Mouse (Mus musculus) midbrain, embryonic 13.5 days (tissue): ENCODE results near the gene Ubn2. TPM values are rescaled to one million over a fixed set of nuclear protein-coding genes. Genes with fewer than 3 reads are reported as not detected.

Experiments
- microRNA-seq: library from miRNA; unstranded; fragments of <30 nt; microRNA quantifications from one replicate; pipeline ENCODE4, GENCODE M21; 2016
- polyA plus RNA-seq: library from polyadenylated mRNA; unstranded; fragments of >200 nt; fragmentation: Nextera tagmentation; extraction: Ambion mirVana; gene quantifications from 2 replicates; pipeline ENCODE4 v1.2.1, GENCODE M21; 2015

Ubn2 gene
- polyA plus RNA-seq, 1 experiment from 2014 or later = 29.6 TPM

Small RNAs within 50 kb of the gene (microRNA-seq; reads per million reads assigned to microRNA genes)
- gene Mir7670 = not detected

Other genes starting within 250 kb of the Ubn2 start
- 14.4 and 16.6 TPM in 2 replicates for gene D630045J12Rik, start 179.9 kb upstream of the Ubn2 start, polyA plus RNA-seq
- 10.6 and 11.0 TPM in 2 replicates for gene Zc3hav1l, start 134.7 kb upstream of the Ubn2 start, polyA plus RNA-seq
- 0.92 and 1.3 TPM in 2 replicates for gene Zc3hav1, start 79.3 kb upstream of the Ubn2 start, polyA plus RNA-seq
- gene Ttc26, start 52.5 kb upstream of the Ubn2 start, polyA plus RNA-seq = 9.9 and 10.1 TPM in 2 replicates
- 168 and 175 TPM in 2 replicates for gene Fmc1, start 99.6 kb downstream of the Ubn2 start, polyA plus RNA-seq
- 38.6 and 46.7 TPM in 2 replicates for gene Luc7l2, start 117.4 kb downstream of the Ubn2 start, polyA plus RNA-seq
- 0.12 TPM in 1 of 2 replicates, not detected in the other for gene Klrg2, start 203.3 kb downstream of the Ubn2 start, polyA plus RNA-seq
- 5.6 and 6.2 TPM in 2 replicates for gene Clec2l, start 229.1 kb downstream of the Ubn2 start, polyA plus RNA-seq